Mouse (Mus musculus) lung, postnatal 25 days (tissue): ENCODE results near the gene Ccdc113.

Experiments
- DNase-seq: peaks from one replicate; pipeline ENCODE4 v3.0.0; 2022; ENCODE audit warnings: low spot score

The Ccdc113 gene

GRCm38 (mm10) chr8:95533584-95534387 is at the start of gene Ccdc113:
Gene Ccdc113 (plus strand): TSS chr8:95534085.
- DNase-seq = peak; percentile 50

- no peak for DNase-seq
These were observed 45.8 kb upstream of the Ccdc113 start for GRCm38 (mm10) chr8:95487800-95488697.

- peak; percentile 79 for DNase-seq
These were observed 45.1 kb upstream of the Ccdc113 start for GRCm38 (mm10) chr8:95488698-95489332.

GRCm38 (mm10) chr8:95490006-95490405 is 43.9 kb upstream of the Ccdc113 start, which contains the start of gene Csnk2a2:
Gene Csnk2a2 (minus strand): TSS chr8:95490039.
- DNase-seq = no peak

DNA sequence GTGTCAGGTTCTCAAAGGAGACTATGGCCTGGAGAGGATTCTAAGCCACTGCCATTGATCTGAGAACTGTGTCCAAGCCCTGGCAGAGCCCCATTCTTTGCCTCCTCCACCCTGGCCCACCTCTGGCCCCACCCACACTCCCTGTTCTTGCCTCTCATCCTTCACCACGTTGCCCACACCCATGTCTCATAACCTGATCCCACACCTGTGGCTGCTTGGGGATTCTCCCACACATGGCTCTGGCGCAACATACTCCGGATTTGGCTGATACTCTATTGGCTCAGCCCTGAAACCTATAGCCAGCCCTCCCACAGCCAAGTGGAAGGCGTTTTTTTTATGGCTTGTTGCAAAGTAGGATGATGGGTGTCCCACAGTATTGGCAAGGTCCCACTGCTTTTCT is 41.8 kb upstream of the Ccdc113 start:
- no peak for DNase-seq

DNA sequence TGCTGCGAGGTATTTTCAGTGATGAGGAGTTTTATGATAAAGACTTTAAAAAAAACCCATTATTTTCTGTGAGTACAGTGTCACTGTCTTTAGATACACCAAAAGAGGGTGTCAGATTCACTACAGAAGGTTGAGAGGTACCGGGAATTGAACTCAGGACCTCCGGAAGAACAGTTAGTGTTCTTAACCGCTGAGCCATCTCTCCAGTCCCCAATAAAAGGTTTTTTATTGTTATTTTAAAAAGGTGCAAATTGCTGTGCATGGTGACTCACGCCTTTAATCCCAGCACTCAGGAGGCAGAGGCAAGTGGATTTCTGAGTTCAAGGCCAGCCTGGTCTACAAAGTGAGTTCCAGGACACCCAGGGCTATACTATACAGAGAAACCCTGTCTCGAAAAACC is 38.4 kb upstream of the Ccdc113 start:
- no peak for DNase-seq

DNA sequence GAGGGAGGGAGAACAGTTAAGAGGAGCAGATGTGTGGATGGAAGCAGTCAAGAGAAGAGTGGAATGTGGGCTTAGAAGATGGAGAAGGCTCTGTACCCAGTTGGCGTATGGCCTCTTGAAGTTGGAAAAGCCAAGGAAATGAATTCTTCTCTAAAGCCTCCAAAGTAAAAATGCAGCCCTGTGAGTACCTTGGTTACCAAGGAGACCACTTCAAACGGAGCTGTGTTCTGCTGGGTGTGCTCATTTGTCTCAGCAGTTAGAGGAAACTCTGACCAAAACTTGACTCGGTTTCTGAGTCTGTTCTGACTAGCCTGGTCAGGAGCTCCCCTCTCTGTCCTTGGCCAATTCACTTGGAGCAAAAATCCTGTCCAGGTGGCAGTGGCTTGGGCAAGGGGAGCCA is 37.5 kb upstream of the Ccdc113 start:
- no peak for DNase-seq

DNA sequence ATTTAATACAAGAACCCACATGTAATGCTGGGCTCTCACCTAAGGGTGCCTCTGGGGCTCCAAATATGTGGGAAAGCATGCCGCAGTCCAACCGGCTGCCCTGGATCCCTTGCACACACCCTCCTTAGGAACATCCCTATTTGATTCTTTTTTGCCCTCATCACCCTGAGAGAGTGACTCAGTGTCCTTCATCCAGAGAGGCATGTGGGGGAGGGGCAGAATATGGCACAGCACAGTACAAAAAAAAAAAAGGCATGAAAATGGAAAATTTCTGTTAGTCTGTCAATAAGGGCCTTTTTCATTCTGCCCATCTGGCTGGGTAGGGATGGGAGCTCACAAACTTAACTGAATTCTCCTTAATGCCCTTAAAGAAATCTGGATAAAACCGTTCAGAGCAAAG is 36.1 kb upstream of the Ccdc113 start:
- DNase-seq = no peak

DNA sequence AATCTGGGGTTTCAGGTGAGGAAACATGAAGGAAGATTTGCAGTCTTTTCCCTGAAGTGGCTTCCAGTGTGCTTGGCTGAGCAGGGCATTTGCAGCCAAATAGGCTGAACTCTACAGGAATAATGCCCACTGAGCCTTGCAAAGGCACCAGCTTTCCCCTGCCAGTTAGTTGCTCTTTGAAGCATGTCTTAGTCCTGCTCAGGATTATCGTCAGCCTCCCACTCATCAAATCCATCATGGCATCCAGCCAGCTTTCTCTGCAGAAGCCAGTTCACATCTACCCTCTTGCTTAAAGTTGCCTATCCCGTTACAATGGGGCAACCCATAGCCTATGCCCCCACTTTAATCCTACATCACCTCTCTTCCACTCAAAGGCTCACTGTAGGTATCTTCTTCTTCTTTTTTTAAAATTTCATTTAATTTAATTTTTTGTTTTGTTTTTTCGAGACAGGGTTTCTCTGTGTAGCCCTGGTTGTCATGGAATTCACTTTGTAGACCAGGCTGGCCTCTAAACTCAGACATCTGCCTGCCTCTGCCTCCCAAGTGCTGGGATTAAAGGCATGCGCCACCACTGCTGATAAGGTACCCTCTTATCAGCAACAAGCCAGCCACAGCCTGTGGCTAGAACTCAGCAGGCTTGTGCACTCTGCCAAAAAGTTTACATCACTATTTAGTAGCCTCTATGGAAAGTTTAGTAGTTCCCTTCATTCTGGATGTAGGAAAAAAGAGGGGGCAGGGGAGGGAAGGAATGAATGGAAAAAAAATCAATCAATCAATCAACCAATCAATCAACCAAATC is 34.4 kb upstream of the Ccdc113 start:
- no peak for DNase-seq

DNA sequence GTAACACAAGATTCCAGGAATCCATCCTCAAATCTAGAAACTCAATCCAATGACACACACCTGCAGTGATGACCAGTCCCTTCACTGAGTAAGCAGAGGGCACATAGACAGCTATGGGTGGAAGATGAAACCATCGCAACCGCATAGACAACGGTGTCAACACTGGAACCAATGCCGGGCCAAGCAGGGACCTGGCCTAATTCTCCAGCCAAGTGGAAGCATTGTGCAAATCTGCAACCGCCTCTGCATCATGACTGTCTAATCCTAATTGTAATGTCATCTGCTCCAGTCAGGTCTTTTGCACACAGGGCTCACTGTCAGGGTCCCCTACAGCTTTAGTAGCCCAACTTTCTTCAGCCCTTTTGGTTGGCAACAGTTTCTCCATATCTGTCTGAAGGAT is 33.4 kb upstream of the Ccdc113 start:
- DNase-seq = no peak

DNA sequence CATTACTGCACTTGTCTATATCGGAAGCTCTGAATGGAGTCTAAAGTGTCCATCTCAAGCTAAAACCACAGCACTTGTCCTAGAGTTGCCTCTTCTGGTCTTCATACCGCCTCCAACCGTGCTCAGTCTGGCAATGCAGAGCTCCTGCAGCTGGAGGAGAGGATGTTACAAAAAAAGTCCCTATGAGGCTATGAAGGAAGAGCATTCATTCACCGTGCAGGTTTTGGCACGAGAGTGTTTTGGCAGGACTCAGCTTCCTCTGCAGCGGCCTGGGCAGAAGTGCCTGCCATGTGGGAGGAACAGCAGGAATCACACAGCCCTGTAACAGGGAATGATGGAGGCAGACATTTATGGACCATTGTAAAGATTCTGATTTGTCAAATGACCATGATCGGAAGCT is 31.5 kb upstream of the Ccdc113 start:
- DNase-seq = no peak

DNA sequence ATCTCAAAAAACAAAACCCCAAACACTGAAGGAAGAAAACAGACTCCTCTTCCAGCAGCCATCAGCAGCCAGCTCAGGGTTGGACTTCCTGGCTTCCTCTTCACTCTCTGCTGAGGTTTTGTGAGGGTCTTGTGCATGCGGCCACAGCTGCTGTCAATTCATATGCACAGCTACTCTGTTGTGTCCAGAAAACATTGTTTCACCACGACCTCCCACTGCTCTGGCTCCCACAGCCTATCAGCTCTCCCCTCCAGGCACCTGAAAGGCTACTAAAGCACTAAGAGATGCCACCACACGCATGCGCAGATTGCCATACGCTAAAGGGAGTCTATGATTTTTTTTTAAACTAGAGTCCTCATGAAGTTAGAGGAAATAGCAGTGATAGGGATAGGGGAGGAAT is 29.1 kb upstream of the Ccdc113 start:
- DNase-seq = no peak

DNA sequence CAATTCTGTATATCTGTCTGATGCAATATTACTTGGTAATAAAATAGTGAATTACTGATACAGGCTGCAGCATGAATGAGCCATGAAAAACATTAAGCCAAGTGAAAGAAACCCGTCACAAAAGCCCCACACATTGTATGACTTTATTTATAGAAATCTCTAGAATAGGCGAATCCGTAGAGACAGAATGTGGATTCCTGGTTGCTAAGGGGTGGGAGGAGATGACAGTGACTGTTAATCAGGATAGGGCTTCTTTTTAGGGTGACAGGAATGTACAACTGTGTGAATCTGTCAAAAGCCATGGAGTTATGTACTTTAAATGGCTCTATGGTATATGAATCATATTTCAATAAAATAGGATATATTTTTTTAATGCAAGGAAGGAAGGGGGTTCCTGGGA is 28.3 kb upstream of the Ccdc113 start:
- DNase-seq = no peak

DNA sequence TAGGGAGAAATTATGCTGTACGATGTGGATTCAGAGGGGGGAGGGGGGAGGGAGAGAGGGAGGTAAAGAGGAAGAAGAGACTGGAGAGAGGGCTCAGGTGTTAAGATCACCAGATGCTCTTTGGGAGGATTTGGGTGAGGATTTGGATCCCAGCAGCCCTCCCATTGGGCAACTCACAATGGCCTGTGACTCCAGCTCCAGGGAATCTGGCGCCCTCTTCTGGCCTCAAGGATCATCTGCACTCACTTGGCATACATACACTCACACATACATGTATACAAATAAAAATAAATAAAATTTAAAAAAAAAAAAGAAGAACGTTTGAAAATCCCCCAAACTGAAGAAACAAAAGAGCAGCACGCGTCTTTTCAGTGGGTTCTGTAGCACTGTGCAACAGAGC is 27.6 kb upstream of the Ccdc113 start:
- DNase-seq = no peak

- DNase-seq = no peak
These were observed 21.6 kb upstream of the Ccdc113 start for GRCm38 (mm10) chr8:95512257-95512656.

GRCm38 (mm10) chr8:95513219-95513618 is 20.7 kb upstream of the Ccdc113 start:
- no peak for DNase-seq

GRCm38 (mm10) chr8:95516928-95517327 is 17.0 kb upstream of the Ccdc113 start:
- no peak for DNase-seq

- DNase-seq = no peak
These were observed 9.9 kb upstream of the Ccdc113 start for GRCm38 (mm10) chr8:95523991-95524390.

DNA sequence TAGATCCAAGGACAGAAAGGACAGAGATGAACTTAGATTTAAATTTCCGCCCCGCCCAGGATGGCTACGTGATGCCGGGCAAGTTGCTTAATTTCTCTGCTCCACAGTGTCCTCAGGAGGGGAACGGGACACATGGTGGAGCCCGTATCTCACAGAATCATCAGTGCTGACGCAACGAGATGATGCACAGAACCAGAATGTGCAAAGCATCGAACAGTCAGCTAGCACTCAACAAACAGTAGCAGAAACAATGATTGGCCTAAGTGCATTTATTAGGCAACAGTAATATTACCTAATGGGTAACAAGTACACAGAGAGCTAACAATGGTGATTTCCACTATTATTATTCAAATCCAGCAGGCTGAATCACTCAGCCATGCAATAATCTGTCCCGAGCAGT is 5.7 kb upstream of the Ccdc113 start:
- DNase-seq = no peak

- no peak for DNase-seq
These were observed 5.1 kb upstream of the Ccdc113 start for GRCm38 (mm10) chr8:95528750-95529310.

GRCm38 (mm10) chr8:95532206-95532605 is 1.7 kb upstream of the Ccdc113 start:
- no peak for DNase-seq
